20 mouse cellular contexts compared by ENCODE assay signal in genomic region chr7:45160316-45160800, GRCm38 (mm10). TPM values are rescaled to one million over a fixed set of nuclear protein-coding genes. Genes with fewer than 3 reads are reported as not detected.
DNase-seq lines count a peak whose midpoint lies in the region; TF ChIP-seq lines count a peak whose summit lies in the region.
"Had no signal": no experiment of that assay in that cellular context is flagged by ENCODE, and none has a peak within 500 bp of the region (broad histone marks: within the 10 kb centered on the region; RNA-seq: fewer than 3 reads in every experiment).

No protein-coding gene starts in this region.

- 0 out of 2 replicates have a peak overlapping the region, but pooled peaks have one; percentile 43 for H3K27ac ChIP-seq in layer of hippocampus, adult 2 months
- H3K27ac ChIP-seq: embryonic facial prominence, embryonic 10.5 days; embryonic facial prominence, embryonic 12.5 days; forebrain, embryonic 13.5 days; forebrain, embryonic 15.5 days had no signal

- DNase-seq in cerebellum, adult 11-12 months: peak; percentile 58
- DNase-seq in cerebellum, postnatal 36 days: no peak
- peak; percentile 4 to 26 for DNase-seq in cerebellum, postnatal 25 days
- no peak for DNase-seq in cerebellum, adult 18-20 months
- DNase-seq in layer of hippocampus, adult 2 months (ENCODE audit: low spot score in 2 of 2): no peak
- DNase-seq in layer of hippocampus, adult 8-10 months (ENCODE audit: low spot score in 2 of 2): no peak
- DNase-seq: adrenal gland, adult 8-10 months; adrenal gland, postnatal 14 days; adrenal gland, postnatal 36 days; B cell, adult 2 months; cerebellum, adult 8-10 months; cerebellum, postnatal 10 days; forebrain, postnatal 0 days had no signal

- H3K4me3 ChIP-seq in layer of hippocampus, adult 2 months: no peak overlapping the region
- H3K4me3 ChIP-seq: embryonic facial prominence, embryonic 10.5 days; embryonic facial prominence, embryonic 12.5 days; forebrain, embryonic 13.5 days; forebrain, embryonic 15.5 days had no signal

- TF ChIP-seq CTCF in layer of hippocampus, adult 2 months (conservative IDR thresholded peaks at IDR 0.05): no peak

RNA-seq across cellular contexts. Expression of gene Slc17a7, which starts 3.4 kb away (rescaled TPM):
- total RNA-seq in layer of hippocampus, adult 2 months (2021): 1,000 to 10,000 TPM; 1,342 to 1,423 TPM
- 1,000 to 10,000 TPM; 1,166 to 1,245 (median 1,206) TPM for total RNA-seq in layer of hippocampus, adult 8-10 months (2022)
- total RNA-seq: CH12.LX had no signal

RNA-seq across cellular contexts. Expression of gene Aldh16a1, which starts 6.0 kb away (rescaled TPM):
- 10 to 100 TPM; 13.2 to 13.3 TPM for total RNA-seq in layer of hippocampus, adult 2 months (2021)
- total RNA-seq in layer of hippocampus, adult 8-10 months (2022): 10 to 100 TPM; 16.9 to 18.6 (median 17.6) TPM

RNA-seq across cellular contexts. Expression of gene Pih1d1, which starts 6.3 kb away (rescaled TPM):
- 10 to 100 TPM; 43.0 to 46.1 TPM for total RNA-seq in layer of hippocampus, adult 2 months (2021)
- 10 to 100 TPM; 37.5 to 56.7 (median 46.3) TPM for total RNA-seq in layer of hippocampus, adult 8-10 months (2022)

RNA-seq across cellular contexts. Expression of gene Gfy, which starts 19.0 kb away (rescaled TPM):
- under 1 TPM in 1 of 2 experiments, not detected in 1; 0.20 TPM for total RNA-seq in layer of hippocampus, adult 2 months (2021)
- total RNA-seq in layer of hippocampus, adult 8-10 months (2022): under 1 TPM in 2 of 4 experiments, not detected in 2; 0.20 to 0.51 TPM
- total RNA-seq: adrenal gland, adult 18-20 months; adrenal gland, adult 8-10 months; adrenal gland, postnatal 14 days; adrenal gland, postnatal 36 days; CH12.LX; forebrain, postnatal 0 days had no signal

RNA-seq across cellular contexts. Expression of gene Pth2, which starts 20.4 kb away (rescaled TPM):
- not detected for total RNA-seq in layer of hippocampus, adult 2 months (2021)
- not detected for total RNA-seq in layer of hippocampus, adult 8-10 months (2022)
- total RNA-seq: adrenal gland, adult 18-20 months; adrenal gland, adult 8-10 months; adrenal gland, postnatal 14 days; adrenal gland, postnatal 36 days; CH12.LX; forebrain, postnatal 0 days; G1E had no signal

Comparison
In these comparisons a context has a peak if more than half of its experiments do, and no peak if none do; other contexts are left out.
1. DNase-seq: peak in cerebellum, adult 11-12 months (single experiment) and cerebellum, postnatal 25 days (2 of 2); none in cerebellum, postnatal 36 days (0 of 2), cerebellum, adult 18-20 months (0 of 2), layer of hippocampus, adult 2 months (0 of 2) and layer of hippocampus, adult 8-10 months (0 of 2).